13 mouse cellular contexts compared by ENCODE assay signal in the genomic region with DNA sequence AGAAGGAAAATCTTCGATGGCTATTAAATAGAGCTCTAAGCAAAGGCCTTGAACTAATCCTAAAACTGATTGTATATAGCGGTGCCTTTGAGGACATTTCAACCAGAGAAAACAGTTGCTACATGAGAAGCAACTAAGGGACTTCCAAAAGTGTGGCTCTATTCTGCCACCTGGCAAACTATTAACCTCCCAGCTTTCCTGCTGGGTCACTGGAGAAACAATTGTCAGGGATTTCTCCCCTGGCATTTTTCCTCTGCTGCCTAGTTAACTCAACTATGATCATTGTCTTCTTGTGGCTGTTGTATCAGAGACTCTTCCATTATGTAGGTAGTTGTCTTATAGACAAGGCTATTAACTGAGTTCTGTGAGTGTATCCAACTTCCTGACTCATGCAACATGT.
DNase-seq lines count a peak whose midpoint lies in the region; ATAC-seq lines count a peak whose summit lies in the region.
"Had no signal": no experiment of that assay in that cellular context is flagged by ENCODE, and none has a peak within 500 bp of the region (broad histone marks: within the 10 kb centered on the region; RNA-seq: fewer than 3 reads in every experiment).

No protein-coding gene starts in this region.

- no peak for ATAC-seq in cerebellum, adult (ENCODE audit: insufficient number of reproducible peaks, low FRiP score, low TSS enrichment)
- ATAC-seq: forebrain, embryonic 13.5 days; forebrain, embryonic 15.5 days; forebrain, postnatal 0 days had no signal

- DNase-seq in cerebellum, adult 11-12 months: peak; percentile 40
- DNase-seq in cerebellum, postnatal 36 days: no peak
- peak; percentile 37 for DNase-seq in cerebellum, adult 8-10 months
- no peak for DNase-seq in cerebellum, postnatal 14 days
- peak; percentile 55 for DNase-seq in cerebellum, adult 9-11 months
- DNase-seq in urinary bladder, postnatal 4 days (ENCODE audit: low spot score in 2 of 2): no peak
- DNase-seq: adrenal gland, adult 2 months; adrenal gland, postnatal 10 days; adrenal gland, postnatal 25 days; forebrain, postnatal 0 days had no signal

Comparison
In these comparisons a context has a peak if more than half of its experiments do, and no peak if none do; other contexts are left out.
1. DNase-seq: peak in cerebellum, adult 11-12 months (single experiment), cerebellum, adult 8-10 months (single experiment) and cerebellum, adult 9-11 months (single experiment); none in cerebellum, postnatal 36 days (0 of 2), cerebellum, postnatal 14 days (0 of 2) and urinary bladder, postnatal 4 days (0 of 2).